Mouse (Mus musculus): ENCODE measurements around the gene Ncbp3. TPM values are rescaled to one million over a fixed set of nuclear protein-coding genes. Genes with fewer than 3 reads are reported as not detected.
"Not testable (repeated sequence)": the region's sequence is repeated elsewhere in the genome, so short reads cannot be mapped to it uniquely, and the experiment has no call there.

The Ncbp3 gene
- polyA plus RNA-seq, 3 experiments from 2014 or later, result 12.6 to 21.1 (median 19.4) TPM

DNA sequence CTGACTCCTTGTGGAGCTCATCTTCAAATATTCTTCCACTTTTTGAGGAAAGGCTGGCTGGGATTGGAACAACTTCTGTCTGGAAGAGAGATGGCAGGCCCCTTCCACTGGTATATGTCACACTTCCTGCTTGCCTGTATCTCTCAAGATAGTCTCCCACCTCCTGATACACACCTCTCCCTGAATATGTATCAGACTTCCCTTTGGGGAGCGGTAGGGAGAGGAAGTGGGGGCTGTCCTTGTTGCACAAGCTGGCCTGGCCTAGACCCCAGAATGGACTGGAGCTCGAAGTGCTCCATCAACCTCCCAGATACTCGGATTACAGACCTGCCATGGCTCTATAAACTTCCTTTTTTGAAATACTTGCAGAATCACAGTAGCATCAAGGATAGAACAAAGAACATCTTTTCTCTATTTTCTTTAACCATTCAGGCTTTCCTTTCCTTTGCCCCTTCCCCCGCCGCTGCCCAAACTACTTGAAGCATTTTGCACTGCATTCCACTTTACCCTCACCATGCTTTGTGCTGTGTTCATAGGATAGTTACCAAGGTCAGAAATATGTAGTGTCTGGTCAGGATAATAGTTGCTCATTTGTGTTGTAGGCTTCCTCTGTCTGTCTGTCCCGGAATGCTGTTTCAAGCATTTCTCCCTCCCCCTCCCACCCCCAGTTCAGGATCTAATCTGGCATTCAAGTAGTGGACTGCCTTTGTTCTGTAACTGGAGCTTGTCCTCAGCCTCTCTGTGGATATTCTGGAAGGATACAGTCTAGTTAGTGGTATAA is 40.3 kb downstream of the Ncbp3 start:
- ATAC-seq, result no peak

- ATAC-seq, result no peak
Observed at GRCm38 (mm10) chr11:73090283-73090682, 42.7 kb downstream of the Ncbp3 start, which contains the start of gene Itgae. Gene Itgae, plus strand, starts transcription at chr11:73090583.

DNA sequence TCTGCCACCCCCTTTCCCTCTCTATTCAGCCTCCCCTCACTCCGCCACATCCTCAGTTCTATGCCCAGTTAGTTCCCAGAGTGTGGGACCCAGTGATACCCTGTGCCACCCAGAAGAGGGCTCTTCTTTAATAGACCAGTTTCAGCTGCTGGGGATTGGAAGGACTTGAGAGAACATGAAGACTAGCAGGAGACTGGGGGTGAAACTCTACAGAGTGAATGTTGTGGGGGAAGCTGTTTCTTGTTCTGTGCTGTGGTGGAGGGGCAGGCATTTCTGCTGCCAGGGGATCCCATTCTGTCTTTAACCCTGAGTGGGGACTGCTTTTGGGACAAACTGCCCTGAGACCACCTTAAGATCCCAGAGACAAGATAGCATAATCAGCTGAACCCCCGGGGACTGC is 43.2 kb downstream of the Ncbp3 start:
- no peak for ATAC-seq

DNA sequence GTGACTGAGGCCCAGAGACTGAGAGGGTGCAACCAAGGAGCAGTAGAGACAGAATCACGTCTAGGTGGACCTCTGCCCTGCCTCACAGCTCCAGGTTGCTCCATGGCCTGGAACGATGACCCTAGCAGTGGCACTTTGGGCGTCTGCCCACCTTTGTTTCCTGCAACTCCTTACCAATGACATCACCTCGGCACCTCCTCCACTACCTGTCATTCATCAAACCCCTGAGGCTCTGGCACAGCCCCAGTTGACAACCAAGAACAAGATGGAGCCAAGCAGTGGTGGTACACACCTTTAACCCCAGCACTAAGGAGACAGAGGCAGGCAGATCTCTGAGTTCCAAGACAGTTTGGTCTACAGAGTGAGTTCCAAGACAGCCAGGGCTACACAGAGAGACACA is 44.5 kb downstream of the Ncbp3 start:
- ATAC-seq, result no peak

GRCm38 (mm10) chr11:73092877-73093276 is 45.3 kb downstream of the Ncbp3 start:
- no peak for ATAC-seq

DNA sequence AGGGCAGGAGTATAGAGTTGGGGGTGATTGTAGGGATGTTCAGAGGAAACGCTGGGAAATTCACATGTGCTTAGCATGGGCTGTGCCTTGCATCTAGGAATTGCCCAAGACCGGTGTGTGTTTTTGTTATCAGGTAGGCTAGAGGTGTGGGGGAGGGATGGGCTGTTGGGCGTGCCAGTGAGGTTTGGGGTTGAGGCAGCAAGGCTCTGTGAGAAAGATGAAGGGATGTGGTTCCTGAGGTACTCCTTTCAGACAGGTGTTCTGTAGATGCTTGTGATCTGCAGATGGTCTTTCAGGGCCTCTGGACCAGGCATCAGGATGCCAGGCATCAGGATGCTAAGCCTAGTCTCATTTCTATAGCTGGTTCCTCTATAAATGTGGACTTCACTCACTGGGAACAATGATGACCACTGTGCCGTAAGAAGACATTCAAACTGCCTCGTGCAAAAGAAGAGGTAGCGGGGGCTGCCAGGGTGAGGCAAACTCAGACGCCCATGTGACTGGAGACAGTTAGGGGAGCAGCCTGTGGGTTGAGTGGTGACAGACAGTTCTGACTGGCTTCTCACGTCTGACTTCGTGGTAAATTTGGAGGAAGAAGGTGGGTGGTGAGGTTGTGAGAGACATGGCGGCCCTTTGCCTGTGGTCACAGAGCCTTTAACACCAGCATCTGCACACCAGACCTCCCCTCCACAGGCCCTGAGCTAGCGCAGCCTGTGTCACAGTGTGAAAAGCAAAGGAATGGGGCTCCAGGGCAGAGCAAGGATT is 46.8 kb downstream of the Ncbp3 start:
- ATAC-seq, result peak; percentile 71

DNA sequence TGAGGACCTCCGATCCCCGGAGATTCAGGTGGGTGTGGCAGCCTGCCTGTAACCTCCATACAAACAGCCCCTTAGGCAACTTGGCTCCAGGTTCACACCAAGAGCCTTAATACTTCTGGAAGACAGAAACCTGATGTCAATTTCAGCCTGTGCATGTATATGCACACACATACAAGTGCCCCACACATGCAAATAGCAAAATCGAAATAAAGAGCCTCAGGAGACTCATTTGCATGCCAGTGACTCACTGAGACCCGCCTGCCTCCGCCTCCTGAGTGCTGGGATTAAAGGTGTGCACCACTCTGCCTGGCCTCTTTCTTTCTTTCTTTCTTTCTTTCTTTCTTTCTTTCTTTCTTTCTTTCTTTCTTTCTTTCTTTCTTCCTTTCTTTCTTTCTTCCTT is 51.3 kb downstream of the Ncbp3 start:
- no peak for ATAC-seq

GRCm38 (mm10) chr11:73099976-73100750 is 52.6 kb downstream of the Ncbp3 start:
- no peak for ATAC-seq

DNA sequence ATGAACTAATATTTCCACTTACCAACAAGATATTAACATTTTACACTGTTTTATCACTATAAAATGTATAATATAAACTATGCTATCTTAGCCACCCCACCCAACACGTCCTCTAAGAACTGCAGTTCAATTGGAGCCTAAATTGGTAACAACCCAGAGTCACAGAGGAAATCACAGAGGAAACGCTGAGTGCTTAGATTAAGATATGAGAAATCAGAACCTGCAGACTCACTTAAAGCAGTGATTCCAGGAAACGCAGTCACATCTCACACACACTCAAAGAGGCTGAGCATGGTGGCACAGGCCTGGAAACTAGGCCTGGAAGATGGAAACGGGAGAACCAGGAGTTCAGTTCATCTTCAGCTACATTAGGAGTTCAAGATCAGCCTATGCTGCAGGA is 53.7 kb downstream of the Ncbp3 start:
- peak; percentile 42 for ATAC-seq

DNA sequence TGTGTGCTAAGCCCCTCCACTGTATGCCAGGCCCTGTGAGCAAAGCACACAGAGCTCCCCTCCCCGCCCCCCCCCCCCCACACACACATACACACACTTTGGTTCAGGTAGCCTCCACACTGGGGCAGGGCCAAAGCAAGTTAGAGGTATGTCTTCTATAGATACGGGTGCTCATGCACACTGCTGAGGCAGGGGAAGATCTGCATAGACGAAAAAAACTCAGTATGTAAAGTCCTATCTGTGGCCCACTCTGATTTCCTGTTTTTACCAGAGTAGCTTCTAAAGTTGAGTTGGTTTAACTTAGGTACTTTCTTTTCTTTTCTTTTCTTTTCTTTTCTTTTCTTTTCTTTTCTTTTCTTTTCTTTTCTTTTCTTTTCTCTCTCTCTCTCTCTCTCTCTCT is 57.7 kb downstream of the Ncbp3 start:
- ATAC-seq, result peak; percentile 33

DNA sequence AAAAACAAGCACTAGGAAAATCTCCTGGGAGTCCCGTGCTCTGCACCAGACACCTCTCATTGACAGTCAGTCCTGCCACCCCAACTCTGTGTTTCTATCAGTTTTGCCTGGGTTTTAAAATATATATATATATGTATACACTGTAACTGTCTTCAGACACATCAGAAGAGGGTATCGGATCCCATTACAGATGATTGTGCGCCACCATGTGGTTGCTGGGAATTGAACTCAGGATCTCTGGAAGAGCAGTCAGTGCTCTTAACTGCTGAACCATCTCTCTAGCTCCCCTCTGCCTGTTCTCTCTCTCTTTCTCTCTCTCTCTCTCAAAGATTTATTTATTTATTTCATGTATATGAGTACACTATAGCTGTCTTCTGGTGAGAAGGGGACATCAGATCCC is 59.8 kb downstream of the Ncbp3 start:
- not testable (repeated sequence) for ATAC-seq

- ATAC-seq, result peak; percentile 90
Observed at GRCm38 (mm10) chr11:73108195-73108897, 60.8 kb downstream of the Ncbp3 start.

DNA sequence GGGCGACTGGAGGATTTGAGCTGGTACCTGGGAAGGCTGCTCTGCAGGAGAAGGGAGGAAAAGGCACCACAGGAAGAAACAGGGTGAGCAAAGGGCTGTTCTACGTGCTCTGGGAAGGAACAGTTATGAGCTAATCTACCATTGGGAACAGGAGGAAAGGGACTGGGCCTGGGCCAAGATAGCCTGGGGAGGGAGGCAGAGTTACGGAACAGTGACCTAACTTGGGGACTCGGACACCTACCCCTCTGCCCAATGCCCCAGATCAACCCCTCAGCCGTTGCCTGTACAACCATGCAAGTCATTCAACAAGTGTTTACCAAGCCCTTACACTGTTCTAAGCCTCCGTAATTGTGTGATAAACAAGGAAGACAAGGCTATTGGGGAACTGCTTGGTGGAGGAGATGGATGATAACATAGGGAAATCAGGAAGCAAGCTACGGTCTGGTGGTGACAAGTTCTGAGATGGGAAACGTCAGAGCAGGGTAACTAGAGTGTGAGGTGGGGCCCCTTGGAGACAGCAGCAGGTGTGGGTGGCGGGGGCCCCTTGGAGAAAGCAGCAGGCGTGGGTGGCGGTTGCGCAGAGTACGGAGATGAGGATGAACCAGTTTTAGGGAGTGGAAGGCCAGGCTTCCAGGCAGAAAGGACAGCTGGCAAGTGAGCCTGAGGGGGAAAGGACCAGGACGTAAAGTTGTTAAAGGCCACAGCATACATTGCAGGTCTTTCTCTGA is 61.5 kb downstream of the Ncbp3 start:
- no peak for ATAC-seq

DNA sequence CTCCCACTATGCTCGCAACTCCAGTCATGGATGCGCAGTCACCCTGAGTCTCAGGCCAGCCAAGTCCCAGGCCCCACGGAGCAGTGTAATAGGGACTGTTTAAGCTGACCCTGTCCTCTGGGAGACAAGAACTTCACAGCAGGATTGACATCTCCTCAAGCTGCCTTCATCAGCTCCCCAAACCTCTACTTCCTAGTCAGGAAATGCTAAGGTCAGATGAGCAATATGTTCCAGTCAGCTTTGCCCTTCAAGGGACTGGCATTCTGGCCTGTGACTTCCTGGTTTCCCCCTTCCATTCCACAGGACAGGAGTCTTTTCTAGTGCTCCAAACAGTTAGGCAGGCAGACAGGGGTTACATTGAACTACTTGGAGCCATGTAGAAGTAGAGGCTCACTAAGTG is 62.4 kb downstream of the Ncbp3 start:
- no peak for ATAC-seq

DNA sequence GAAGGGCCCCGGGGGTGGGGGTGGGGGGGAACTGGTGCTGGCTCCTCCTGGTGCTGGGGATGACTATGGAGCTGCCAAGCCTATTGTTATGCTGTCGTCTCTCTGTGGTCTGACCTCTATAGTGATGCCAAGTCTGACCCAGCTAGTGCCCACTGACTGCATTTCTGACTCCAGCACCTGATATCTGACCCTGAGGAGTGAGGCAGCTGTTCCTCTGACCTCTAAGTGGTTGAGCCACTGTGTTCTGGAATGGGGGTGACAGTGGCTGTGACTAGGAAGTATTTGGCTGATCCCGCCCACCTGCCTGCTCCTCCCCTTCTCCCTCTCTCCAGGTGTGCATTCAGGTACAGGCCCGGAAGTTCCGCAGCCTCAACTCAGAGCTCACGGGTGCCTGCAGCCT is 63.8 kb downstream of the Ncbp3 start:
- no peak for ATAC-seq

DNA sequence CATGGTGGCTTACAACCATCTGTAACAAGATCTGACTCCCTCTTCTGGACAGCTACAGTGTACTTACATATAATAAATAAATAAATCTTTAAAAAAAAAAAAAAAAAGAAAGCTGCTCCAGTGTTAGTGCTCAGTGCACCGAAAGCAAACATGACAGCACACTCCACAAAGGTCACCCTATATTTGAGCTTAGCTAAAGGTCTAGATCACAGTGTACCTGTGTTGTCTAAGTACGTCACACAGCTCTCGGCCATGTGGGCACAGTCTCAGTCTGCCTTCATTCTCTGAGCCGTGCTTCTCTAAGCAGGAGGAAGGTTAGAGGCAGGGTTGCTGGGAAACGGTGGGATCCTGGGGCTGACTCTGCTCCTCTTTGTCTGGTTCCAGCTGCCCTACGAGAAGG is 78.9 kb downstream of the Ncbp3 start:
- no peak for ATAC-seq

GRCm38 (mm10) chr11:73131020-73131419 is 83.4 kb downstream of the Ncbp3 start:
- peak; percentile 92 for ATAC-seq

GRCm38 (mm10) chr11:73132999-73133398 is 85.4 kb downstream of the Ncbp3 start:
- ATAC-seq, result no peak

GRCm38 (mm10) chr11:73134222-73134621 is 86.6 kb downstream of the Ncbp3 start:
- no peak for ATAC-seq

- ATAC-seq, result no peak
Observed at GRCm38 (mm10) chr11:73136587-73136986, 89.0 kb downstream of the Ncbp3 start.

GRCm38 (mm10) chr11:73137116-73137515 is 89.5 kb downstream of the Ncbp3 start:
- ATAC-seq, result peak; percentile 13

All from inflammation-experienced regulatory T-cells, adult 6 months (primary cell).